Mouse (Mus musculus) urinary bladder, postnatal 36 days (tissue): ENCODE results near the gene Slc25a21.

Experiments used
- DNase-seq, 2 experiments: peaks; one replicate each; pipeline ENCODE4 v3.0.0; 2022; ENCODE audit warnings: low spot score in 2 of 2, mixed read lengths in 1 of 2

Slc25a21 gene

DNA sequence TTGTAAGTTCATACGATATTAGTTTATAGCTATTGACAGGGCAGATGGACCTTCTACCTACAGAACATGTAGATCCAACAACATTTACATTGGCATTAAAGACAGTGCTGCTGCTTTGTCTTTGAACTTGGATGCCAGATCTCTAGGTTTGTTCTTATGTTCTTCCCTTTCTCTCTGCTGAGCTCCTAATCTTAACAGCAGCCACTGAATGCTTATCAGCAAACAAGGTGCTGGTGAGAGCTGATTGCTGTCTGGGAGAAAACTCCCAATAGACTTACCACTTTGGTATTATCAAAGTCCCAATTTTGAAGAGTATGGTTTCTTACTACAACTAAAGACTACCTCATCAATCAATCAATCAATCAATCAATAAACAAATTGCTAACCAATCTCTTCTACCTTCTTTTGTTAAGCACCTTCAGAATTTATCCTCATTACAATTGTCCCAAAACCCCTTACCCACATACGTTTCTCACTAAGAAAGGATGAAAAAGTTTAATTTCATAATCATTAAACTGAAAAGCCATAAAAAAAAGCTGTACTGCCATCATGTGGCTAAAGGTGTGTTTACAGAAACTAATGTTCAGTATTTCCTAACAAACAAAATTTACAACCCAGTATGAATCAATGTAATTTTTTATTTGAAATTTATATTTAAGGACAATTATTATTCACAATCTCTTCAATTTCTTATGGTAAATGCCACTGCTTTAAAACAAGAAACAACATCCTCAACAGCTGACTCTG, 12.7 kb downstream of the Slc25a21 start:
- DNase-seq = no peak

GRCm38 (mm10) chr12:57179465-57180188, 17.6 kb downstream of the Slc25a21 start:
- DNase-seq = no peak

GRCm38 (mm10) chr12:57178818-57179217, 18.5 kb downstream of the Slc25a21 start:
- no peak for DNase-seq

DNA sequence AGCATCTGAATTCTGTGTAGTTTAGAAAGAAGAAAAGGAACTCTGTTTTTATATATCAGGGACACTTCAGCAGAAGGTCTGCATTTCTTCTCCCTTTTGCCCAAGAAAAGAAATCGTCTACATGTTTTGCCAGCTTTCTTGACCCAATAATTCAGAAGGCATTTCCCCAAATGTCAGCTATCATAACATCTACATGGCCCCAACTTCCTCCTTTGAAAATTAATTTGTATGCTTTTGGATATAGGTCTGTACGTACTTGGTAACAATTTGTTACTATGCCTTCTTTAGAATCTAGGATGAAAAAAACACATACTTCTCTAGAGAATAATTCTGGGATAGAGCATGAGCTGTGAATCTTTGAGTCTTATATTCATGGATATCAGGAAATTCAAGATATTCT, 34.0 kb downstream of the Slc25a21 start:
- no peak for DNase-seq

GRCm38 (mm10) chr12:57162840-57163239, 34.4 kb downstream of the Slc25a21 start:
- DNase-seq = no peak

DNA sequence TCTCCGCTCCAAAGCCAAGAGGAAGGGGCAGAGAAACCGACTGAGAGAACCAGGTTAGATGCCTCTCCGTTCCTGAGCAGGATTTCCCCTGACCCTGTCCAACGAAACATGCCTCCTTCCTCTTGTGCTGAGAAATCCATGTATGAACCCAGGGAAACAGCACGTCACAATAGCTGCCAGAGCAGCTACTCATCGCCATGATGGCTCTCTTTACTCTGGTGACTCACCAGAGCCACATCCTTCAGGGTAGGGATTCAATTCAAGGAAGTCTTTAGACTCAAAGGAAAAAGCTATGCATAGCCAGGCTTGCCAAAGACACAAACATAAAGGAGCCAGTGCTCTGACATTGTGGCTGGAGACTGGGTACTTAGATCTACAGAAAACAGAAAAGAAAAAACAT, 37.4 kb downstream of the Slc25a21 start:
- DNase-seq = no peak

- DNase-seq = no peak
Observed at GRCm38 (mm10) chr12:57158266-57158665, 39.0 kb downstream of the Slc25a21 start.

DNA sequence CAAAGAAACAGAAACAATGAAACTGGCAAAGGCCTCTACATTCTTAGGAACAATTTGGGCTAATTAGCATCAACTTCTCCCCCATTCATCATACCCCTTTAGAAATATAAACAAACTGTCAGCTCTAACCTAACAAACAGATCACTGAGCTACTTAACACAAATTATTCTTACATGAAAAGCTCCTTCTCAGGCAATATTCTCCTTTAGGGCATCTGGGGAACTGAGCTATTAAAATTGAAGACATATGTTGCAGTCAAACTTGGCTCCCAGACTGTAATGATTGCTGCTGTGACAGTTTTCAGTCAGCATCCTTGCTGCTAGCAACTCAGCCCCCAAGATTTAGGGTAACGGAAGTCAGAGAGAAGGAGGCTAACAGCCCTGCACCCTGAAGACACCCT, 58.3 kb downstream of the Slc25a21 start:
- DNase-seq = no peak

DNA sequence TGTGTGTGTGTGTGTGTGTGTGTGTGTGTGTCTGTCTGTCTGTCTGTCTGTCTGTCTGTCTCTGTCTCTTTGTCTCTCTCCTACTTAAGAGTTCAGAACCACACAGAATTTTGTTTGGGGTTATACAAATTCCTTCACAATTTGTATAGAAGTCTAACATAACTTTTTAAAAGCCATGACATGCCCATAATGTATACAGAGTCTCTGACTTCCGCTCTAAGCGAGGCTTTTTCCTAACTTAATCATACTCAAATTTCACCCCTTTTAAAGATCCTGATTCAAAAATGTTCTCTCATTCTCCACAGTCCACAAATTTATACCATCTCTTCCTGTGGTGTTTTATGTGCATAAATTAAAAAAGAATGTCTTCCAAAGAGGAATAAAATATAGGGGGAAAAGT, 59.5 kb downstream of the Slc25a21 start:
- no peak for DNase-seq

GRCm38 (mm10) chr12:57118602-57119001, 78.7 kb downstream of the Slc25a21 start:
- DNase-seq = no peak

GRCm38 (mm10) chr12:57115516-57115915, 81.8 kb downstream of the Slc25a21 start:
- DNase-seq = no peak

DNA sequence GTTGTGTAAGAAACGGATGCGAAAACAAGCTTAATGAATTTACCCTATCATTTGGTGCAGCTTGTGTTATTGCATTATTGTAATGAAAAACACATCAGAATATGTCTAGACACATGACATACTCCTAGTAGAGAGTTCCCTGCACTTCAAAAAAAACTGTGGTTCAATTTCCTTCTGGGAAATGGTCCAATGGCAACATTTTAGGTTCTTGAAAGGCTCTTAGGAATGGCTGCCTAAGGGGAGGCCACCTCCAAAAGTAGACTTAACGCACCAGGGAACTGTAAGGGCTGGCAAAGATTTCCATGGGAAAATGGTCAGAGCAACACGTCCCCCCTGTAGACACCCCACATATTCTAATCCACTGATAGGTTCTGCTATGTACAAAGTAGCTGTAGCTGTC, 87.9 kb downstream of the Slc25a21 start:
- DNase-seq = no peak

DNA sequence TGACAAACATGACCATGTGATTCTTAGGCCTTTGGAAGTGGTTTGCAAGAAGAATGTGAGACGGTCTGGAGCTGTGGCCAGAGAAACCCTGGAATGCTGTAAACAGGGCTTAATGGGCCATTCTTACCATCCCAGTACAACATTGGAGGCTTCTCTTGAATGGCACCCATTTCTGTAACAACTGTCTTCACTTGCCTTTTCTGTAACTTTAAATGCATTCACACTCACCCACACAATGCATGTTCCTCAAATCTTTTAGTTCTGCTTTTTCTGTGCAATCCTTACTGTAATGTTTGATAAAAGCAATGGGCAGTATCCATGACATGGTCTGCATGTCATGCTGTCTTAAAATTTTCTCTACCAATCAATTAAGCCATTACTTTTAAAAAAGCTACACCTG, 95.0 kb downstream of the Slc25a21 start:
- no peak for DNase-seq

- no peak for DNase-seq
Observed at GRCm38 (mm10) chr12:57100549-57100948, 96.7 kb downstream of the Slc25a21 start.

DNA sequence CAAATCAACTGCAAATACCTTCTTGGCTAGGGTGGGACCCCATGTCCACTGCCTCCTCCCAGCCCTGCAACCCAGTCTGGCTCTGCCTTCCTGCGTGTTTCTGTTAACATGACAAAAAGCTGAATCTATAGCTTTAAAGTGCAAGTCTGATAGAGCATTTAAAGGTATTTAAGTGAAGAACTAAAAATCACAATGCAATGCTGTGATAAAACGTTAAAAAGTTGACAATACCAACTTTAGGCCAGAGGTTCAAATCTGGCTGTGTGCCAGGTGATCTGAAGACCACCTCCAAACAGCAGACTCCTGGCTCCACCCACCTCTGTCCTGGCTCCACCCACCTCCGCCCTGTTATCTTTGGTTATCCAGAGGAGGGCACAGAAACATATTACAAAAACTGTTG, 98.2 kb downstream of the Slc25a21 start:
- no peak for DNase-seq

DNA sequence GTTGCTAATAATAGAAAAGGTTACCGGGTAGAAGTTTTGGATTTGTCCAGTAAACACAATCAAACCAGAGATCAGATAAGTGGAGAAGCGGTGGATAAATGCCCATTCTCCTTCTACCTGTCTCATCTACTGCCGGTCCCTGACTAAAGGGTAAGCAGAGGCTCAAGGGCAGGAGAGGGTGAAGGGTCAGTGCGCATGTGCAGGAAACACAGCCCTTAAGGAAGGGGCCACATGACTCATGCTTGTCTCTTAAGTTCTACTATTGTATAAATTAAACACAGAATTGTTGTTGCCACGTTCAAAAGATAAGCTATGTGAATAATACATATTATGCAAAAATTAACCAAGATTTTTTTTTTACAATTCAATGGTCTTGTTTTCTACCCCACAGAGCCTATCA, 98.9 kb downstream of the Slc25a21 start:
- DNase-seq = no peak

DNA sequence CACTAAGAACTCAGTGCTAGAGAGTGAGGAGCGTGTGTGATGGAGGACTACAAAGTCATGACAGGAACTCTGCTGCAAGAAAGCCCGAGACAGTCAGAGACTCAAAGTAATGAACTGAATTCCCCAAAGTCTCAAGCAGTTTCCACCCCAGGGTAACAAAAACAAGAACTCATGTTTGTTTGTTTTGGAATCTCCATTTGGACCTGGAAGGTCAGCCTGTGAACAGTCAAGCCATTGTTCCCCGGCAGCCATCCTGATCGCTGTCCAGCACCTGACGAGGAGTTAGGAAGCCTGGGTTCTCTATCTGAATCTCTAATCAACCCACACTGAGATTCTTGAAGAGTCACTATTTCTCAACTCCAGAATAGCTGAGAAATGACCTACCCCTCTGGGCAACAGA, 104.2 kb downstream of the Slc25a21 start:
- no peak for DNase-seq

DNA sequence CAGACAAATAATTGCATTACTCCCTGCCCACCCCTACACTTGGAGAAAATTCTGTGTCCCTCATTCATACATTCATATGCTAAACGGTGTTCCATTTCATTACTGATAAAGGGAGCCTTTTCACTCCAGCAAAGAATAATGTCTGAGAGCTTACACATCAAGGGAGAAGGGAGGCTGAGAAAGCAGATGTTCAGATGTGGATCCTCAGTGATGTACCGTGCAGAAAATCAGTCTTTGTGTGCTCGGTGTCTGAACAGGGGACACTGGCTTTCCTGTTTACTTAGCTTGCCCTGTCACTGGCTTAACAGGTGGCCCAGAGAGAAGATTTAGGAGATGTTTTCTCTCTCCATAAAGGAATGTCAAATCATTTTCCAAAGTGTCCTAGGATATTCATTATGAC, 112.8 kb downstream of the Slc25a21 start:
- DNase-seq = no peak

GRCm38 (mm10) chr12:57083533-57083932, 113.7 kb downstream of the Slc25a21 start:
- DNase-seq = no peak

DNA sequence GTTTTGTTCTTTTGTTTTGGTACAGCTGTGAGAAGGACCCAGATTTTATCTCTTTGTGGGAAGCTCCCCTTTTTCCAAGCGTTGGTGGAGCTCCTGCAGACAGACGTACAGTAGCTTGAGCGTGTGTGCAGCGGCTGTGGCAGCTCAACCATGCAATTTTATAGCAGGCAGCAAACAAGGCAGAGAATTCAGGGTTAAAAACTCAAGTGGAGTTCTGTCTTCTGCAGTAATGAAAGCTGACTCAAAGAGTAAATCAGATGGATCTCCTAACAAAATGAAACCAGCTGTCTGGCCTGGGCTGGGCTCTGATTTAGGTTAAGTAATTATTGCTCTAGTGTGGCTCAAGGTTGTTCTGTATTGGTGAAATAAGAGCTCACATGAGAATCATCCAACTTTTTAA, 120.7 kb downstream of the Slc25a21 start:
- no peak for DNase-seq

- DNase-seq = no peak
Observed at GRCm38 (mm10) chr12:57072616-57073015, 124.7 kb downstream of the Slc25a21 start.

DNA sequence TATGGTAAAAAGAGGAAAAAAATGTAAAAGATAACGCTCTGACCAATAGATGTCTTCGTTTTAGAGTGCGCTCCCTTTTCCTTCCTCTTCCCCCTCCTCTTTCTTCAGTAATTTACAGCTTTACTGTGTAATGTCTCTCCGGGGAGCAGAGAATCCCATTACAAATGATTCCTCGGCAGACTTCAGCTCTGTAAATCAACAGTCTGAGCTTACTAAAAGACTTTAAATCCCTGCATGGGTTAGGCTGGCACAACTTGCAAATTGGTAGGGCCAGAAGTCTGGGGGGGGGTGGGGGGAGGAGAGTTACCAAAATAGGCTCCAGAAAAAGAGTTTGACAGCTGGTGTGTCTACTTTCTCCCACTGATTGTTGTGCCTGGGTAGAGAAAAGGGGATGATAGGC, 128.7 kb downstream of the Slc25a21 start:
- DNase-seq = no peak

GRCm38 (mm10) chr12:57019737-57020136, 177.5 kb downstream of the Slc25a21 start:
- no peak for DNase-seq
